Mouse (Mus musculus): ENCODE results near the gene Pmm1.
"Not testable (repeated sequence)": the region's sequence is repeated elsewhere in the genome, so short reads cannot be mapped to it uniquely, and the experiment has no call there.

Gene Pmm1

DNA sequence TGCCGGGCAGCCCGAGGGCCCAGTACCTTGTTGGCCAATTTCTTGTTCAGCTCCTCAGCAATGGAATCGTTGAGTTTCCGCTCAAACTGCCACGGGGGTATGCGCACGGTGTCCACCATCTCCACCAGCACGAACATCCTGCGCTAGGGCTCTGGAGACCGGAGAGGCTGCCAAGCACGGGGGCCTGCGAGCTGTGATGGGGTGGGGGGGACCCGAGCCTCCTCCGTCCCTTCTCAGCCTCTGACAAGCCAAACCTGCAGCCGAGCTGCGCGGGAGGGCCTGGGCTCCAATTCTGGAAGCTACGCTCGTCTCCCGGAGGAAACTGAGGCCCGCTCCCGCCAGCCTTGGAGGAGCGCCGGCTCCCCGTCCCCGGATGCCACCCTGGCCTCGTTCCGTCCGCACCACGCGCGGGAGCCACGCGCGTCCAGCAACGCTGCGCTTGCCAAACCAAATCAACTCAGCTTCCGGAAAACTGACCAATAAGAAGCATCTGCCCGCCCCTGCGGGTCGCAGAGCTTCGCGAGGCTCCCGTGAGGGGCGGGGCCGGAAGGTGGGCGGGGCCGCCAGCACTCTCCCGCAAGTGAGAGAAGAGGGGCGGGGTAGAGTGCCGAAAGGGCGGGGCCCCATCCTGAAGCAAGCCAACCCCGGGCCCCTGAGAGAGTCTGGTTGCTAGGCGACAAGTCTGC lies 34.8 kb downstream of the Pmm1 start, which contains the start of gene Polr3h:
TSS of gene Polr3h (minus strand) at position 481 of the 686 bp plus-strand sequence.
- peak; percentile 95 for DNase-seq

DNA sequence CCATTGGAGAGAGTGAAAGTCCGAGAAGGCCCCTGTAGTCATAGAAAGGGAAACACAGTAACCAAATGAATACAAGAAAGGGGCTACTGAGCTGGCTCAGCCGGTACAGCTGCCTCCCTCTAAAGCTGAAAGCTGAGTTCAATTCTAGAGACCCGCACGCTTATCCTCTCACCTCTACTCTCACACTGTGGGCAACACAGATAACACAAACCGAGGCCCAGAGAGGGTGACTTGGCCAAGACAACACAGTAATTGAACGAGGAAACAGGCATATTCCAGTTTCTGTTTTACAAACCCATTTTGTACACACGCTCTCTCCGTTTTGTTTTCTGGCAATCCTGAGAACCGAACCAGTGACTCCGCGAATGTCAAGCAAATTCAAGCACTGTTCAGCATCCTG lies 35.8 kb downstream of the Pmm1 start:
- no peak for DNase-seq

DNA sequence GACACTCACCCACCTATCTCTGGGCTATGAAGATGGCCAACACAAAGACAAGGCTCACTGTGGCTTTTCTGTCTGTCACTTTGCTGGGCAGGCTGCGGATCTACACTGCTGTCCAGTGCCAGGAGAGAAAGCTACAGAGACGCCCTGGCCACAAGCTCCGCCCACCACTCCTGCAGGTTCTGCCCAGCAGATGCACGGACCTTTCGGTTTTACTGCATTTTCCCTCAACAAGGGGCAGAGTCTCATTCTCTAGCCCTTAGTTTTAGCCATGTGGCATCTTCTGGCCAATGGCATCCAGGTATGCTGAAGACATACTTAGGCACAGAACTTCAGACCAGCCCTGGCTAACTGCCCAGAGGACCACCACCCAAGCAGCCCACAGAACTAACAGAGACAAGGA lies 39.5 kb downstream of the Pmm1 start:
- DNase-seq: no peak

DNA sequence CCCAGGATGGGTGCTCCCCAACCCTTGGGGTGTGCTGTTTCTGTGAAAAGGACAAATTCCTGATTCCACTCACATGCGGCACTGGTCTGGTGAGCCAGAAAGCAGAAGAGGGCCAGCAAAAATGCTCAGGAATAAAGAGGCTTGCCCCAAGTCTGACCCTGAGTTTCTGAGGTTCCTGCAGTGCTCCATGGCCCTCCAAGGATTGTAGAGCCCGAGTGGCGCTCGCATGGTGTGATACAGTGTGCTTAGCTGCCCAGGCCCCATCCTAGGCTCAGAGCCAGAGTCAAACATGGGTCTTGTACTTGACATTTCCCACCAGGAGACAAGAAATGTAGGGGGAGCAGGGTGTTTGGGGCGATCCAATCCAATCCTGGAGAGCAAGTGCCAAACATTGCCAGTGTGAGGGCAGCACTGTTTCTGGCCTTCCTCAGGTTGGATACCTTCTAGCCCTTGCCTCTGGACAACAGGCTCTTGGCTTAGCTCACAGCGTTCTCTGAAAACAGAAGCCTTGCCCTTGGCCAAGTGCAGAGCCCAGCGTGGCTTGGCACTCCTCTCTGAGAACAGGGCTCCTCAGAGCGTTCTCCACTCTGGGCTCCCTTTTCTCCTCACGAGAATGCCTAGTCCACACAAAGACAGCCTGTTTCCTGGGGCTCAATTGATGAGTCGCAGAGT lies 40.0 kb downstream of the Pmm1 start:
- no peak for DNase-seq

DNA sequence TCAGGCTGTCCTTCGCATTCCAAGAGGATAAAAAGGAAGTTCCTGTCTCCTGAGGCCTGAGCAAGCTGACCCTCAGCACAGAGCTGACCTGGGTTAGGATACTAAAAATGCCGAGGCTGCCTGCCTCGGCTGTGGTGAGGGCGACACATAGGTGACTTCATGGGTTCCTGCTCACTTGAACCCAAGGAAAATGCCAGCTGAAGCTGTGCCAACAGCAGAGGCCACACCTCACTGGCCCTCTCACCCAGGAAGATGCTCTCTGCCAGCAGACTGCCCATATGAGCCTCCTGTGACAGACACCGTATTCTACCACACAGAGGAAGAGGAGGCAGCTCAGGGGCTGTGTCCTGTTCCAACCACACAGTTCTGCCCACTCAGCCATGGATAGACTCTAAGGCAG lies 41.7 kb downstream of the Pmm1 start:
- DNase-seq: peak; percentile 66

DNA sequence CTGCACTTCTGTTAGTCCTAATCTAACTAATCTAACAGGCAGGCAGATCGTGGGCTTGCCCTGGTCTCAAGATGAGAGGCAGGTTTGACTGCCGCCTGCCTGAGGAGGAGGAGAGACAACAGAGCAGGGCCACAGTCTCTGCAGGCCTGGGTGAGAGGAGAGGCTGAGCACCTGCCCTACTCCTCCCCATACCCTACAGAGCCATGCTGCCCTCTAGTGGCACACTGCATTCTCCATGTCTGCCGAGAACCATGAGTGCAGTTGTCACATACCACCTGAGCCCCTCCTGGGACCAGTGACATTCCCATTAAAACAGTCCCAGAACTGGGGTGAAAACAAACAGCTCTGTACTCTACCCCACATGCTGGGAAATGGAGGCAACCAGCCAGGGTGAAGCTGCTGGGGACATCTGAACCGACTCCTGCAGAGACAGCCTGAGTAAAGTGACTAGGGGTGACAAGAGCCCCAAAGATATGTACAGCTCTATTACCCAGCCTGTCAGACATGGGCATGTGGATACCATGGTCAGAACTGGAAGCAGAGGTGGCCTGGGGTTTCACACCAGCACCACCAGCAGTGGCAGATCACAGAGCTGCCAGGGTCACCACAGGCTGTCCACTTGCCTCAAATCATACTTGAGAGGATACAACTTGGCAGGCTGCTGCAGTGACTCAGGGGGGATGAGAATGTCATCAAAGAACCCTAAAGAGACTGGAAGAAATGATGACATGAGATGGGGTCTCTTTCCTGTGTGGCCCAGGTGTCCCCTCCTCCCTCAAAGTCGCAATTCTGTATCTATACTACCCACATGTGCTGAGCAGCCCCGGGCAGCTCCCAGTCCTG lies 42.9 kb downstream of the Pmm1 start:
- DNase-seq: peak; percentile 65

DNA sequence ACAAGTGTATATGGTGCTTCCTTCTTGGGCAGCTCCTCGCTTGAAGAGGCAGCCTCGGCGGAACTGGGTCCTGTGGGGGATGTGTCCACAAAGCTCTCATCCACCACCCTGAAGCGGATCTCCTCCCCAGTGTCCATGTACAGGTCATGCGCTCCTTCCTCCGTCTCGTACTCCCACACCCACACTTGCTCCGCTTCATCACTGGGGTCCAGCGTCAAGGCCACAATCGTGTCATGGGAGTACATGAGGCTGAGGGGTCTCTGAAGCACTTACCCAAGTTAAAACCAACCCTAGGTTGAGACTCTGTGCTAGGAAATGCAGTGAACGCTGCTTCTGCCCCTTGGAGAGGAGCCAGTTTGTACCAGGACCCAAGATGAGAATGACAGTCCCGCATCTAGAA lies 43.5 kb downstream of the Pmm1 start:
- no peak for DNase-seq

DNA sequence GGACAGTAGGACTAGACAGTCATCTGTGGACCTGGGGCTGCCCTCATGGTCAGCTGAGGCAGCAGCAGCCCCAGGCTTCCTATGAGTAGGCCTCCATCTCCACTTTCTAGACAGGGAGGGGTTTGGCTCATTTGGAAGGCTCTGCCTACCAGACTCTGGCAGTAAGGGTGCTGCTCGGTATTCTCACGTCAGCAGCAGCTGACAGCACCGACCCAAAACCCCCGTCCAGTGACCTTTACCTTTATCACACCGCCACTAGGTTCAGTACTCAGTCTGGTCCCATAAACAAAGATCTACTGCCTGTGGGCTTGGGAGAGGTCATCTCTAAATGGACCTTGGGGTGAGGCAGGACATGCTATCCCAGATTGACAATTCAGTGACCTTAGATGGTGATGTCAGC lies 45.1 kb downstream of the Pmm1 start:
- no peak for DNase-seq

DNA sequence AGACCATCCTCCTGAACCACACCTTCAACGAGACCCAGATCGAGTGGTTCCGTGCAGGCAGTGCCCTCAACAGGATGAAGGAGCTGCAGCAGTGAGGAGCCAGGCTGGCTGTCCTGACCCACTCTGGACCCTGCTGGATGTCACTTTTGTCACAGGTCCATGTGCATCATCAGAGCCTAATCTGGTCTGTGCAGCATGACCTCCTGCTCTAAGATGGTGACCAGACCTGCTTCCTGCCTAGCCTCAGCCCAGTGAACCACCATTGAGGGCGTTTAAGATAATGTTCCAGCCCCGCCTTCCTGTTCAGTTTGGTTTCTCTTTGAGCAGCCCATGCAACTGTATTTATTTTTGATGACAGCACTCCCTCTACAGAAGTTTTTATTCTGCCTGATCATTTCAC lies 46.1 kb downstream of the Pmm1 start:
- no peak for DNase-seq

DNA sequence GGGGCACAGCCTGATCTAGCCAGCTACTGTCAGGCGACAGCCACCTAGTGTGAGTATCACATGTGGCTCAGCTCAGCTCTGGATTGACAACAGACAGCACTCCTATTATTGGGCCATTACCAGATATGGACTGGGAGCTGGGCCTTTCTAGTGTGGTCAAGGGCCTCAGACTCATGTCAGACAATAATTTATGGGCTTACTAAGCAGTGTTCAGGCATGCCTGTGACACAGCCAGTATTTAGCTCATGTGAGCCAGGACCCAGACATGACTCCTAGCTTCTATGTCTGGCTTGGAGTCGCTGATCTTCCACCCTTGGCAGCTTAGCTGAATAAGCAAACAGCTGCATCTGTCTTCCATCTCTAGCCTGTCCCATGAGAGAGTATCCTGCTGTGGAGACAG lies 48.2 kb downstream of the Pmm1 start:
- no peak for DNase-seq

DNA sequence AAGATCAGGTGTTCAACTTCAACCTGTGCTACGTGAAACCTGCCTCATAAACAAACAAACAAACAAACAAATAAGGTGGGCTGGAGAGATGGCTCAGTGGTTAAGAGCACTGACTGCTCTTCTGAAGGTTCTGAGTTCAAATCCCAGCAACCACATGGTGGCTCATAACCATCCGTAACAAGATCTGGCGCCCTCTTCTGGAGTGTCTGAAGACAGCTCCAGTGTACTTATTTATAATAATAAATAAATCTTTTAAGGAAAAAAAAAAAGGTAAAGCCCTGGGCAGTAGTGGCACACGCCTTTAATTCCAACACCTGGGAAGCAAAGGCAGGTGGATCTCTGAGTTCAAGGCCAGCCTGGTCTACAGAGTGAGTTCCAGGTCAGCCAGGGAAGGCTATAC lies 52.0 kb downstream of the Pmm1 start:
- not testable (repeated sequence) for DNase-seq

DNA sequence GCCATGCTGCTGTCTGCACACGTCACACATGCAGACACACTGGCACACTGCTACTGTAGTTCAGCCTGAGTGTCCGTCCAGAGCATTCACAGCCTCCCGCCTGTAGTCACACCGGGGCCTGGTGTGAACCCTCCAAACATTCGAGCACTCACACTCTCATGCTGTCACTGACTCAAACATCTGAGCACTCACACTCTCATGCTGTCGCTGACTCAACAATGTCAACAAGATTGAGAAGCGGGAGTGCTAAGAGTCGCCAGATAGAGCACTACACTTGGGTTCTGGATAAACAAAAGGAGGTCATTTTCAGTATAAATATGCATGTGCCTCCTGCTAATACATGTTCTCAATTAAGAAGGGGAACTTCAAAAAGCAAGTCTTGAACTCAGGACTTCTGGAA lies 52.8 kb downstream of the Pmm1 start:
- no peak for DNase-seq

DNA sequence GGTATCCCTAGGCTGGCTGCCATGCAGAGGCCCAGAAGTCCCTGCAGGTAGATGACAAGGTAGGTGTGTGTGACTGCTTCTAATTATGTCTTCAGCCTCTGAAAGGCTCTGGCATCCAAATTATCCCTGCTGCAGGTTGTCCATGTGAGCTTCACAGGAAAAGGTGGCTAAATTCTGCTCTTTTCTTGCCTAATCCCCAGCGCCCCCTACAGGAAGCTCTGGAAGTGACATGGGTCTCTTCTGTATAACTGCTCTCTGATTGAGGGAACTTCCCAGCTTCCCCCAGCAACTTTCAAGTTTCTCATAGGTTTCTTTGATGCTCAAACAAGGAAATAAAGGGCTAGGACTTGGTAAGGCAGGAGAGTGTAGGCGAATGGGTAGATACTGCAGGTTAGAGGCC lies 55.8 kb downstream of the Pmm1 start:
- no peak for DNase-seq
